Mouse (Mus musculus) hindbrain, embryonic 13.5 days (tissue): ENCODE results near the gene Hipk2. TPM values are rescaled to one million over a fixed set of nuclear protein-coding genes. Genes with fewer than 3 reads are reported as not detected.

Source experiments
- ATAC-seq: fragments of 200-750 bp; cut with Nextera tagmentation; 2 replicates; pipeline ENCODE4 v1.8.0; 2017; ENCODE audit warnings: moderate TSS enrichment; ENCODE audit not compliant: low FRiP score
- H3K27ac ChIP-seq: fragments of 300-500 bp; sonication (generic); 2 replicates; pipeline ENCODE4 v1.5.1; 2015; ENCODE audit warnings: inconsistent platforms, mild to moderate bottlenecking, moderate library complexity
- H3K27me3 ChIP-seq: fragments of 300-500 bp; sonication (generic); 2 replicates; pipeline ENCODE4 v1.6.1; 2015; ENCODE audit warnings: mild to moderate bottlenecking, inconsistent platforms
- H3K36me3 ChIP-seq: fragments of 300-500 bp; sonication (generic); 2 replicates; pipeline ENCODE4 v1.6.1; 2015; ENCODE audit warnings: mild to moderate bottlenecking, inconsistent platforms
- H3K4me1 ChIP-seq: fragments of 300-500 bp; sonication (generic); replicated peaks from 2 replicates; pipeline ENCODE4 v1.6.1; 2015; ENCODE audit warnings: inconsistent platforms
- H3K4me2 ChIP-seq: fragments of 300-500 bp; sonication (generic); 2 replicates; pipeline ENCODE4 v1.6.1; 2015; ENCODE audit warnings: inconsistent platforms, mild to moderate bottlenecking, moderate library complexity
- H3K4me3 ChIP-seq: fragments of 300-500 bp; sonication (generic); 2 replicates; pipeline ENCODE4 v1.5.1; 2015; ENCODE audit warnings: mild to moderate bottlenecking, inconsistent platforms
- H3K9ac ChIP-seq: fragments of 300-500 bp; sonication (generic); 2 replicates; pipeline ENCODE4 v1.6.1; 2015; ENCODE audit warnings: mild to moderate bottlenecking, inconsistent platforms
- H3K9me3 ChIP-seq: fragments of 300-500 bp; sonication (generic); 2 replicates; pipeline ENCODE4 v1.6.1; 2016; ENCODE audit warnings: inconsistent platforms
- WGBS: fragments of 180-500 bp; shearing (Covaris S2); methylation state at CpG from one replicate; pipeline ENCODE4 v1.1.7; 2015; 5-methylcytosine and 5-hydroxymethylcytosine counted together
- polyA plus RNA-seq: library from polyadenylated mRNA; unstranded; fragments of >200 nt; fragmentation: Nextera tagmentation; extraction: Ambion mirVana; gene quantifications from 2 replicates; pipeline ENCODE4 v1.2.1, GENCODE M21; 2015

Gene Hipk2
- polyA plus RNA-seq: 39.6 and 42.1 TPM in 2 replicates

- under 1% methylated on average over 66 of the region's 108 CpGs for WGBS
- Histone ChIP-seq H3K9me3 (no peaks in the 10 kb centered on the region), H3K4me3 (peak within 1 kb of the TSS; percentile 99), H3K36me3 (no peaks in the 10 kb centered on the region), H3K4me1 (peaks cover 34% of the 10 kb centered on the region), H3K27me3 (0 out of 2 replicates have a peak, but pooled peaks cover 7% of the 10 kb centered on the region), H3K9ac (peak within 1 kb of the TSS; percentile 100), H3K4me2 (peak within 1 kb of the TSS; percentile 73), H3K27ac (peak within 1 kb of the TSS; percentile 98)
- ATAC-seq: peak; percentile 84
Measured at GRCm38 (mm10) chr6:38876071-38876911, at the start of gene Hipk2. Hipk2 (minus strand) TSS chr6:38876165.

GRCm38 (mm10) chr6:38925719-38926118, 49.8 kb upstream of the Hipk2 start:
- Histone ChIP-seq H3K27ac (no peak overlapping the region), H3K4me1 (peaks cover 19% of the 10 kb centered on the region), H3K4me3 (peak overlapping the region; percentile 12; the same call in 1 of the 2 replicates), H3K9me3 (no peaks in the 10 kb centered on the region), H3K36me3 (no peaks in the 10 kb centered on the region), H3K9ac (no peak overlapping the region), H3K27me3 (no peaks in the 10 kb centered on the region), H3K4me2 (peak overlapping the region; percentile 33)
- WGBS: 45% methylated on average over 7 of the region's 7 CpGs
- ATAC-seq: no peak

GRCm38 (mm10) chr6:38923870-38924817, 48.2 kb upstream of the Hipk2 start:
- H3K4me2 ChIP-seq: no peak overlapping the region
- H3K27ac ChIP-seq: no peak overlapping the region
- peaks cover 19% of the 10 kb centered on the region for H3K4me1 ChIP-seq
- no peaks in the 10 kb centered on the region for H3K9me3 ChIP-seq
- WGBS: 93% methylated on average over 18 of the region's 18 CpGs
- H3K36me3 ChIP-seq: no peaks in the 10 kb centered on the region
- no peak overlapping the region for H3K4me3 ChIP-seq
- no peaks in the 10 kb centered on the region for H3K27me3 ChIP-seq
- no peak for ATAC-seq
- no peak overlapping the region for H3K9ac ChIP-seq

- Histone ChIP-seq H3K36me3 (no peaks in the 10 kb centered on the region), H3K9me3 (no peaks in the 10 kb centered on the region), H3K27me3 (no peaks in the 10 kb centered on the region), H3K4me2 (no peak overlapping the region), H3K27ac (no peak overlapping the region), H3K9ac (no peak overlapping the region), H3K4me1 (peaks cover 19% of the 10 kb centered on the region), H3K4me3 (no peak overlapping the region)
- ATAC-seq: no peak
- WGBS: 92% methylated on average over 4 of the region's 4 CpGs
Measured at GRCm38 (mm10) chr6:38923450-38923849, 47.5 kb upstream of the Hipk2 start.

- Histone ChIP-seq H3K36me3 (no peaks in the 10 kb centered on the region), H3K4me3 (no peak overlapping the region), H3K4me1 (peaks cover 19% of the 10 kb centered on the region), H3K9ac (no peak overlapping the region), H3K9me3 (no peaks in the 10 kb centered on the region), H3K4me2 (no peak overlapping the region), H3K27ac (no peak overlapping the region), H3K27me3 (no peaks in the 10 kb centered on the region)
- whole genome bisulfite sequencing: 59% methylated on average over 2 of the region's 2 CpGs
- ATAC-seq: no peak
Measured at GRCm38 (mm10) chr6:38922517-38922916, 46.6 kb upstream of the Hipk2 start.

- 94% methylated on average over 8 of the region's 8 CpGs for WGBS
- H3K4me2 ChIP-seq: no peak overlapping the region
- no peaks in the 10 kb centered on the region for H3K9me3 ChIP-seq
- no peak for ATAC-seq
- no peaks in the 10 kb centered on the region for H3K36me3 ChIP-seq
- H3K4me3 ChIP-seq: no peak overlapping the region
- no peak overlapping the region for H3K9ac ChIP-seq
- H3K4me1 ChIP-seq: peaks cover 19% of the 10 kb centered on the region
- H3K27me3 ChIP-seq: no peaks in the 10 kb centered on the region
- H3K27ac ChIP-seq: no peak overlapping the region
Measured at GRCm38 (mm10) chr6:38921810-38922116, 45.8 kb upstream of the Hipk2 start.

GRCm38 (mm10) chr6:38921095-38921809, 45.3 kb upstream of the Hipk2 start:
- H3K27me3 ChIP-seq: no peaks in the 10 kb centered on the region
- WGBS: 75% methylated on average over 17 of the region's 17 CpGs
- H3K9ac ChIP-seq: no peak overlapping the region
- H3K27ac ChIP-seq: no peak overlapping the region
- peaks cover 15% of the 10 kb centered on the region; the same call in 1 of the 2 replicates for H3K4me1 ChIP-seq
- H3K36me3 ChIP-seq: no peaks in the 10 kb centered on the region
- no peak overlapping the region for H3K4me2 ChIP-seq
- no peaks in the 10 kb centered on the region for H3K9me3 ChIP-seq
- ATAC-seq: no peak
- H3K4me3 ChIP-seq: no peak overlapping the region

- Histone ChIP-seq H3K4me3 (no peak overlapping the region), H3K27ac (no peak overlapping the region), H3K4me1 (peaks cover 15% of the 10 kb centered on the region; the same call in 1 of the 2 replicates), H3K9me3 (no peaks in the 10 kb centered on the region), H3K36me3 (no peaks in the 10 kb centered on the region), H3K4me2 (no peak overlapping the region), H3K27me3 (no peaks in the 10 kb centered on the region), H3K9ac (no peak overlapping the region)
- ATAC-seq: no peak
- WGBS: 76% methylated on average over 6 of the region's 6 CpGs
Measured at GRCm38 (mm10) chr6:38920141-38920540, 44.2 kb upstream of the Hipk2 start.

GRCm38 (mm10) chr6:38919135-38919740, 43.3 kb upstream of the Hipk2 start:
- Histone ChIP-seq H3K4me3 (no peak overlapping the region), H3K27ac (no peak overlapping the region), H3K27me3 (no peaks in the 10 kb centered on the region), H3K9me3 (no peaks in the 10 kb centered on the region), H3K4me2 (no peak overlapping the region), H3K36me3 (no peaks in the 10 kb centered on the region), H3K9ac (no peak overlapping the region), H3K4me1 (peaks cover 16% of the 10 kb centered on the region)
- ATAC-seq: no peak
- 92% methylated on average over 14 of the region's 14 CpGs for WGBS

GRCm38 (mm10) chr6:38918728-38919127, 42.8 kb upstream of the Hipk2 start:
- no peaks in the 10 kb centered on the region for H3K27me3 ChIP-seq
- H3K9me3 ChIP-seq: no peaks in the 10 kb centered on the region
- H3K36me3 ChIP-seq: no peaks in the 10 kb centered on the region
- ATAC-seq: no peak
- H3K27ac ChIP-seq: no peak overlapping the region
- H3K9ac ChIP-seq: no peak overlapping the region
- 97% methylated on average over 4 of the region's 4 CpGs for WGBS
- H3K4me3 ChIP-seq: no peak overlapping the region
- no peak overlapping the region for H3K4me2 ChIP-seq
- H3K4me1 ChIP-seq: peaks cover 21% of the 10 kb centered on the region

GRCm38 (mm10) chr6:38917415-38917814, 41.5 kb upstream of the Hipk2 start:
- peaks cover 31% of the 10 kb centered on the region for H3K4me1 ChIP-seq
- no peak overlapping the region for H3K4me2 ChIP-seq
- H3K36me3 ChIP-seq: no peaks in the 10 kb centered on the region
- no peaks in the 10 kb centered on the region for H3K27me3 ChIP-seq
- no peaks in the 10 kb centered on the region for H3K9me3 ChIP-seq
- 69% methylated on average over 3 of the region's 3 CpGs for WGBS
- H3K4me3 ChIP-seq: no peak overlapping the region
- H3K27ac ChIP-seq: no peak overlapping the region
- no peak for ATAC-seq
- H3K9ac ChIP-seq: no peak overlapping the region
